Mouse (Mus musculus): ENCODE data around the gene Gm28372.

DNA sequence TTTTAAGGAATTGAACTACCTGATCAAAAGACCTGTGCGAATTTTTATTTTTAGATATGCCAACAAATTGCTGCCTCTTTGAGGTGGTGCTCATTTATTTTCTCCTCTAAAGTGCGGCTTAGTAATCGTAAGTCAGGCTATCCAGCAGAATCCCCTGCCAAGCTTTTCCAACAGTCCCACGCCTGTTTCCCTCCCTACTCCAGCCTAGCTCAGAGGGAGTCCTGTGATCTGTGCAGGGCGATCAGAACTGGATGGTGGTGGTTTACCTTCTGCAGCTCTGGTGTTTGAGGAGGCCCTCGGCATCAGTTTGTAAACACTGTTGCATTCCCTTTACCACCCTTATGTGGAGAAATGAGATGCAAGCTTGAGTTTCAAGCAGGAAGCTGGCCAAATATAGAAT lies 48.4 kb downstream of the Gm28372 start:
- TF ChIP-seq CTCF (IDR thresholded peaks at IDR 0.05 in 2 of 3, conservative IDR thresholded peaks at IDR 0.05 in 1 of 3; ENCODE audit: control insufficient read depth in 1 of 3, insufficient read depth in 1 of 3, low read depth in 2 of 3, low read length in 3 of 3, poor library complexity in 1 of 3, severe bottlenecking in 1 of 3) (no peak), ZC3H11A (IDR thresholded peaks at IDR 0.05; ENCODE audit: low read depth, low read length) (no peak), MYC (IDR thresholded peaks at IDR 0.05; ENCODE audit: low read depth, low read length) (no peak), UBTF (IDR thresholded peaks at IDR 0.05; ENCODE audit: borderline replicate concordance, insufficient read depth, low read depth, low read length) (no peak), JUND (IDR thresholded peaks at IDR 0.05; ENCODE audit: low read depth, low read length) (no peak), BHLHE40 (IDR thresholded peaks at IDR 0.05; ENCODE audit: borderline replicate concordance, low read depth, low read length) (no peak)
